Mouse (Mus musculus) neural tube, embryonic 14.5 days (tissue): Measurements from ENCODE around the gene Caskin2. TPM values are rescaled to one million over a fixed set of nuclear protein-coding genes. Genes with fewer than 3 reads are reported as not detected.

ENCODE experiments used
- ATAC-seq: fragments of 200-750 bp; cut with Nextera tagmentation; 2 replicates; pipeline ENCODE4 v1.8.0; 2017; ENCODE audit warnings: low read depth, mild to moderate bottlenecking, moderate TSS enrichment, moderate library complexity
- H3K27ac ChIP-seq: fragments of 300-500 bp; sonication (generic); 2 replicates; pipeline ENCODE4 v1.5.1; 2014; ENCODE audit warnings: low read depth, mild to moderate bottlenecking, control low read depth, low read length, moderate library complexity, mixed read lengths
- H3K27me3 ChIP-seq: fragments of 300-500 bp; sonication (generic); 2 replicates; pipeline ENCODE4 v1.6.1; 2014; ENCODE audit warnings: low read length; ENCODE audit not compliant: control insufficient read depth, insufficient read depth
- H3K36me3 ChIP-seq: fragments of 300-500 bp; sonication (generic); 2 replicates; pipeline ENCODE4 v1.6.1; 2014; ENCODE audit warnings: low read length, mixed read lengths; ENCODE audit not compliant: control insufficient read depth, insufficient read depth
- H3K4me1 ChIP-seq: fragments of 300-500 bp; sonication (generic); 2 replicates; pipeline ENCODE4 v1.6.1; 2014; ENCODE audit warnings: low read length; ENCODE audit not compliant: control insufficient read depth, insufficient read depth
- H3K4me2 ChIP-seq: fragments of 300-500 bp; sonication (generic); 2 replicates; pipeline ENCODE4 v1.6.1; 2014; ENCODE audit warnings: mild to moderate bottlenecking, low read depth, low read length, control low read depth
- H3K4me3 ChIP-seq: fragments of 300-500 bp; sonication (generic); 2 replicates; pipeline ENCODE4 v1.5.1; 2014; ENCODE audit warnings: low read depth, low read length, control low read depth, mixed read lengths
- H3K9ac ChIP-seq: fragments of 300-500 bp; sonication (generic); replicated peaks from 2 replicates; pipeline ENCODE4 v1.6.1; 2014; ENCODE audit warnings: low read depth, mild to moderate bottlenecking, control low read depth, low read length, mixed read lengths
- H3K9me3 ChIP-seq: fragments of 300-500 bp; sonication (generic); 2 replicates; pipeline ENCODE4 v1.6.1; 2016; ENCODE audit warnings: low read length; ENCODE audit not compliant: control insufficient read depth
- WGBS: fragments of 180-500 bp; shearing (Covaris S2); extraction: QIAGEN DNeasy Blood & Tissue Kit; methylation state at CpG from one replicate; pipeline ENCODE4 v1.1.7; 2014; 5-methylcytosine and 5-hydroxymethylcytosine counted together
- polyA plus RNA-seq: library from polyadenylated mRNA; unstranded; fragments of >200 nt; fragmentation: Nextera tagmentation; extraction: Ambion mirVana; gene quantifications from 2 replicates; pipeline ENCODE4 v1.2.1, GENCODE M21; 2014

Gene Caskin2
- polyA plus RNA-seq, 1 experiment from 2014 or later, result 9.5 TPM

DNA sequence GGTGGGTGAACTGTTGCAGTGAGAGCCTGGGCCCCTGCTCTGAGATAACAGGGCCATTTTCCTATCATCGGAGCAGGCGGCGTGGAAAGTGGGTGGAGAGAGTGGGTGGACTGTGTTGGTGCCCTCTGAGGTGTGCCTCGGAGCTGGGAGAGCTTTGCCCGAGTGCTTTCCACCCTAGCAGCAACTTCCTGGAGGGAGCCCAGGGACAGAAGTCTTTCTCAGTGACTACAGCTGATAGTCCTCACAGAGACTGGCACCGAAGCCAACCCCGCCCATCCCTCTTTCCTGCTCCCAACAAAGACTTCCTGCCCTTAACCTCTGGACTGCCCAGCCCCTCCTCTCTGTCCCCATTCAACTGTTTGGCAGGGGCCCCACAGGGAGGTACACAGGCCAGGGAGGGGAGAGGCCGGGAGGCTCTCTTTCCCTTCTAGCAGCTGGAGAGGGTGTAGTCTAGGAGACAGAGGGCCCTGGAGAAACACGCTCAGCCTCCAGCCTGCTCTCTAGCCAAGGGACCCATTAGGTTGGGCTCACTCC is 34.3 kb downstream of the Caskin2 start:
- WGBS, result 10% methylated on average over 9 of the region's 9 CpGs
- Histone ChIP-seq H3K9ac (no peak overlapping the region), H3K36me3 (no peaks in the 10 kb centered on the region), H3K9me3 (no peaks in the 10 kb centered on the region), H3K4me3 (no peak overlapping the region), H3K27me3 (no peaks in the 10 kb centered on the region), H3K4me2 (peak overlapping the region; percentile 14; the same call in 1 of the 2 replicates), H3K27ac (peak overlapping the region; percentile 74), H3K4me1 (peaks cover 41% of the 10 kb centered on the region)
- ATAC-seq, result peak; percentile 84

DNA sequence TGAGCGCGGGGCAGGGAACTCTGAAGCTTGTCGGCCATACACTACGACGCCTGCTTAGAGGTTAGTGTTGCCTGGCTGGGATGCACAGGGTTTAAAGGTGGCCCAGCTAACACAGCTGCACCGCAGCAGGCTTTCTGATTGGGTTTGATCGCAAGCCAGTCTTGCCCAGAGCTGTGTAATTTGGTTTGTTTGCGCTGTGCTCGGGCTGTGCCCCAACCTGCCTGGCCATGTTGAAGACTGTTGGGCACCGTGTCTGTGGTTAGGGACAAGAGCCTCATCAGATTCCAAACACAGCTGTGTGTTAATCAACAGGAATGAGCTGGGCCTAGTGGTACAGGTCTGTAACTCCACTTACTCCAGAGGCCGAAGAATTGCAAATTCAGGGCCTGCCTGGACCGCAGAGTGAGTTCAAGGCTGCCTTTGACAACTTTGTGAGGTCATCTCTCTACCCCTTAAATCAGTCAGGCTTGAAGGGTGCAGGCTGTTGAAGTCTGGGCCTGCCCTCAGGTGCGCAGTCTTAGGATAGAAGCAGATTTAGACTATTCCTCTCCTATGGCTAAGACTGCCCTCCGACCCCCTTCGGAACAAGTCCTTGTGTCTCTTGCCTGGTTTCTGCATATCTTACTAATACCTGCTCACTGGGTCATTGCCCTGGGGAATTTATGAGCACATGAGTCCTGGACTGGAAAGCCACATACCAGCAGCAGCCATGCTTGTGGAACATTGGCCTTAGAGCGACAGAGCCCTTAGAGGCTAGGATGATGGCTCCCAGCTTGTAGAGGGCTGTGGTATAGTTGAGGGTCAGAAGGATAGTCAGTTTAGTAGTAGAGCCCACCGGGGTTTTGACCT is 35.7 kb downstream of the Caskin2 start:
- Histone ChIP-seq H3K4me2 (no peak overlapping the region), H3K4me1 (peaks cover 41% of the 10 kb centered on the region)

DNA sequence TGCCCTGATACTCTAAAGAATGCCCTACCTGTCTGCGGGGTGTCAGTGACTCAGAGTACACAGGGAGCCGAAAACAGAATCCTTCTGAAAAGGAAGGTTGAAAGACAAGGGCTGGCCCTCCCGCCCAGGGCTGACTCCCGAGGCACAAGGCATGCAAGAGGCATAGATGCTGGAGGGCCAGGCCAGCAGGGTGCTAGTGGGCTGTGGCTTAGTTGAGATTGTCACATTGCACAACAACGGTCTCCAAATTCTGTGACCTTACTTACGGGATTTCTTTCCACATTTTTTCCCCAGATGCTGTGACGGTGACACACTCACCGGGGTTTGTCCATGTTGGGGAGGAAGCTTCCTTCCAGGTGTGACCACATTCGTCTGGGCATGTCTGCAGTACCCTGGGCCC is 36.5 kb downstream of the Caskin2 start:
- Histone ChIP-seq H3K27ac (no peak overlapping the region), H3K9me3 (no peaks in the 10 kb centered on the region), H3K4me3 (no peak overlapping the region), H3K36me3 (no peaks in the 10 kb centered on the region), H3K4me2 (no peak overlapping the region), H3K4me1 (peaks cover 41% of the 10 kb centered on the region), H3K27me3 (no peaks in the 10 kb centered on the region), H3K9ac (no peak overlapping the region)
- 66% methylated on average over 9 of the region's 9 CpGs for WGBS
- ATAC-seq, result no peak

More for the DNA sequence above, 35.7 kb downstream of the Caskin2 start:
- Histone ChIP-seq H3K36me3 (no peaks in the 10 kb centered on the region), H3K27me3 (no peaks in the 10 kb centered on the region), H3K9me3 (no peaks in the 10 kb centered on the region), H3K27ac (no peak overlapping the region), H3K4me3 (no peak overlapping the region), H3K9ac (no peak overlapping the region)
- no peak for ATAC-seq
- WGBS, result 87% methylated on average over 17 of the region's 17 CpGs

DNA sequence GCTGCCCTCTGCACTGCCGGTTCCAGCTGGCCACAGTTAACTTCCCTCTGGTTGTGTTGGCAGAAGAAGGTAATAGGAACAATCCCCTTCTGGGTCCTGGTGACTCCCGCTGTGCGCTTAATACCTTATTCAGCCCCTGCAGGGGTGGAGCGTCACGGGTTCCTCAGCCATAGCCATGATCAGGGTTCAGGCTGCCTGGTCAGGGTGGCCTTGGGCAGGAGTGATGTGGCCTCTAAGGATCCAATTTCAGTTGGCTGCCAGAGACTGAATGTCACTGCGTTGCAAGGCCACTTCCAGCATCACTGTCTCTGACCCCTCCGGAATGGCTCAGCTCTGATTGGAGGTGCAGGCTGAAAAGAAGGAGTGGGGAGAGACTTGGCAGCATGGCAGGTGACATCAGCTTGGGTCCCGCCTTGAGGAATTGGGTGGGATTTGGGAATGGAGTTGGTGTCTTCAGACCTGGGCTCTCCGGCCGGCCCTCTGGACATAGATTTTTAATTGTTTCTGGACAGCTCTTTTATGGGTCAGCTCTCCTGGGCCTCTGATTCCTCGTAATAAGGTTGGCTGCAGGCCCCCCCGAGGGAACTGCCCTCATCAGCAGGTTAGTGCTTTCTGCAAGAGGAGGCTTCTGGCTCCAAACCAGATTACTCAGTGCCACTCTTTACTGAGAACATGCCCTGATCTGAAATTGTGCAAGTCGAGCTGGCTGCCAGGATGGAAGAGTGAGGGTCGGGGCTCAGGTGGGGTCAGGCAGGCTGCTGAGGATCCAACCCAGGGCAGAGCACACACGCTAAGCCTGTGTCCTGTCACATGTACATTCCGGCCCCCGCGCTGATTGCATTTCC is 37.4 kb downstream of the Caskin2 start:
- 42% methylated on average over 18 of the region's 18 CpGs for WGBS
- no peak overlapping the region for H3K9ac ChIP-seq
- H3K27ac ChIP-seq, result peak overlapping the region; percentile 16; the same call in 1 of the 2 replicates

DNA sequence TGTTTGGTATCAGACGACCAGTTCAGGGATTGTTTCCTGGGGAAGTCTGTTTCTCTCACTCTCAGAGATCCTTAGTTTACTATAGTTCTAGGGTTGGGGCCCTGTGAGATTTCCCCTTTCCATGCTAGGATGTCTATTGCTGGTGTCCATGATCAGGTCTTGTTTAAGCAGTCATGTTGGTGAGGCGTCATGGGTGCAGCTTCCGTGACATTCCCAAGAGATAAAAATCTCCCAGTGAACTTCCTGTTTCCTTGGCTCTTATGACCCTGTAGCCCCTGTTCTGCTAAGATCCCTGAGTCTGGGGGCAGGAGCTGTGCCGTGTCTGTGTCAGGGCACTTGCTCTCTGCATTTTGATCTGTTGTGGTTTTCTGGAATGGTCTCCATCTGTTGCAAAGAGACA is 38.8 kb downstream of the Caskin2 start:
- WGBS, result 85% methylated on average over 4 of the region's 4 CpGs
- no peak overlapping the region for H3K27ac ChIP-seq
- H3K27me3 ChIP-seq, result no peaks in the 10 kb centered on the region
- no peak overlapping the region for H3K4me2 ChIP-seq
- no peak overlapping the region for H3K4me3 ChIP-seq
- H3K9ac ChIP-seq, result no peak overlapping the region
- peaks cover 25% of the 10 kb centered on the region for H3K4me1 ChIP-seq
- H3K9me3 ChIP-seq, result no peaks in the 10 kb centered on the region
- no peak for ATAC-seq
- H3K36me3 ChIP-seq, result no peaks in the 10 kb centered on the region

More for the DNA sequence above, 37.4 kb downstream of the Caskin2 start:
- Histone ChIP-seq H3K4me2 (no peak overlapping the region), H3K4me1 (peaks cover 35% of the 10 kb centered on the region), H3K36me3 (no peaks in the 10 kb centered on the region), H3K9me3 (no peaks in the 10 kb centered on the region), H3K4me3 (no peak overlapping the region), H3K27me3 (no peaks in the 10 kb centered on the region)
- no peak for ATAC-seq

DNA sequence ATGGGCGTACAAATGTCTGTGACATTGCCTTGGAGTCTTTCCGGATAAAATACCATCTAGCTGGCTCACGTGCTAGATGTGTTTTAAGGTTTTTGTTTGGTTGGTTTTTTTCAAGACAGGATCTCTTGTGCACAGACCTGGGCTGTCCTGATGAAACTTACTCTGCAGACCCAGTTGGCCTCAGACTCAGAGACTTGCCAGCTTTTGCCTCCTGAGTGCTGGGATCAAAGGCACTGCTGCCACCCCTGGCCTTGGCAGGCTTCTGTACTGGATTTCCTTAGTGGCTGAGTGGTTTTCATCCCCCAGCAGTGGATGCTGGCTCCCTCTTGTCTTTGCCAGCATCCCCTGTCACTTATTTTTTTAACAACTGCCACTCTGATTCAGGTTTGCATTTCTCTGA is 44.5 kb downstream of the Caskin2 start:
- Histone ChIP-seq H3K27me3 (no peaks in the 10 kb centered on the region), H3K4me2 (no peak overlapping the region), H3K9ac (no peak overlapping the region), H3K36me3 (no peaks in the 10 kb centered on the region), H3K27ac (0 out of 2 replicates have a peak overlapping the region, but pooled peaks have one; percentile 35), H3K4me3 (no peak overlapping the region), H3K9me3 (no peaks in the 10 kb centered on the region), H3K4me1 (peaks cover 24% of the 10 kb centered on the region)
- no peak for ATAC-seq
- 90% methylated on average over 3 of the region's 3 CpGs for whole genome bisulfite sequencing

DNA sequence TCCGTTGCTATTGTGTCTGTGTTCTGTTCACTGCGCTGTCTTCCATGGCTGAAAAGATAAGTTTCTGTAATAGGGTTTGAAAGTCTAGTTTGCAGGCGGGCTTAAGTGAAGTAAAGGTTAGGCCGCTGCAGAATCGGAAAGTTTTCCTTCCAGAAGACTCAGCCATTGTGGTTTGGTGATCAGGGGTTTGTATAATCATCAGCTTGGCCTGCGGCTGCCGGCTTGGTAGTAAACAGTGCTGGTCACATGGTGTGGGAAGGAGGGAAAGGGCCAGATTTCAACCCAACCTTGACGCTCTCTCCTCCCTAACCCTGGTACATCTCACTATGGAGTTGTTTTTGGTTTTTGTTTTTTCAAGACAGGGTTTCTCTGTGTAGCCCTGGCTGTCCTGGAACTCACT is 46.5 kb downstream of the Caskin2 start:
- Histone ChIP-seq H3K9me3 (no peaks in the 10 kb centered on the region), H3K4me3 (peak overlapping the region; percentile 83; the same call in 1 of the 2 replicates), H3K36me3 (no peaks in the 10 kb centered on the region), H3K4me1 (peaks cover 24% of the 10 kb centered on the region), H3K27me3 (no peaks in the 10 kb centered on the region), H3K9ac (no peak overlapping the region), H3K4me2 (peak overlapping the region; percentile 86), H3K27ac (no peak overlapping the region)
- 93% methylated on average over 8 of the region's 8 CpGs for WGBS
- no peak for ATAC-seq

DNA sequence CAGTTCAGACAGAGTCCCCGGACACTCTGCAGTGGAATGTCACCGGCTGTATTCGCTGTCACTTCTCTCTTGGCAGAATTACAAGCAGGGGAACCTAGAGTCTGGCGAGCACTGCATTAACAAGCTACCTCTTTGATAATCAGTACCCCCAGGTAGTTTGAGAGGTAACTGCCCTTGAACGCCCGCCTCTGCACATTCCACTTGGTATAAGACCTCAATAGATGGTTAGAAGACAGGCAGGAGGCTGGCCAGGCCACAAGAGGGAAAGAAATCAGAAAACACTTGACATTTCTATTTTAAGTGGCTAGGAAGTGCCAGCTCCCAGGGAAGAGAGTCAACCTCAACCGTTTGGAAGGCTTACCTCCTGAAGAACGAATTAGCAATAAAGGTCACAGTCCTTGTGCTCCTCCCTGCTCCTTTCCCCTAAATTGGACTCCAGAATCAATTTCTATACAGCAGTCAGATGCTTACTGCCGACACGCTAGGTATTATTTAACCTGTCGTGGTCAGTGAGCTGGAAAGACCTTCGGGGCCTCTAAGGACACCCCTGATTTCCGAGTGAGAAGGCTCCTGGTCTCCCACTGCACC is 47.0 kb downstream of the Caskin2 start:
- Histone ChIP-seq H3K27ac (peak overlapping the region; percentile 93), H3K9me3 (no peaks in the 10 kb centered on the region), H3K27me3 (no peaks in the 10 kb centered on the region), H3K4me2 (peak overlapping the region; percentile 86), H3K4me3 (peak overlapping the region; percentile 83), H3K9ac (peak overlapping the region; percentile 92), H3K4me1 (peaks cover 24% of the 10 kb centered on the region), H3K36me3 (no peaks in the 10 kb centered on the region)
- no peak; the same call in 1 of the 2 replicates for ATAC-seq
- WGBS, result 36% methylated on average over 13 of the region's 13 CpGs
